Mouse (Mus musculus) cerebellum, adult 9-10 months (tissue): ENCODE measurements around the gene Arpp21.

Experiments used
- DNase-seq: peaks from one replicate; pipeline ENCODE4 v3.0.0; 2022

Arpp21 gene

DNA sequence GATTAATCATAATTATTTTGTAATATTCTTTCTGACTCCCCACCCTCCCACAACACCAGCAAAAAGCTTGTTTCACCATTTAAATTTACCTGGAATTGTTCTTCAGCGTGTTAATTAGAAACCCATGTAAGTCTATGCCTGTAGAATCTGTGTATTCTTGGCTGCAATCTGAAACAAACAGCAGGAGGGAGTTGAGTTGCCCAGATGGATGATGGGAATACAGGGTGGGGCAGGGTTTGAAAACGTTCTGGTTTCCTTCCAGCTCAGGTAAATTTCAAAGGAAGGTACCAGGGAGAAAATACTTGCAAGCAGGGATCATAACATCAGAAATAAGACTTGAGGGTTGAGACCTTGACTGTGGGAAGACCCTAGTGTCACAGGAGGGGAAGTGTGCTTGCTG lies 58.2 kb downstream of the Arpp21 start:
- DNase-seq = no peak

- DNase-seq = no peak
Measured at GRCm38 (mm10) chr9:112176317-112176716, 59.4 kb downstream of the Arpp21 start.

DNA sequence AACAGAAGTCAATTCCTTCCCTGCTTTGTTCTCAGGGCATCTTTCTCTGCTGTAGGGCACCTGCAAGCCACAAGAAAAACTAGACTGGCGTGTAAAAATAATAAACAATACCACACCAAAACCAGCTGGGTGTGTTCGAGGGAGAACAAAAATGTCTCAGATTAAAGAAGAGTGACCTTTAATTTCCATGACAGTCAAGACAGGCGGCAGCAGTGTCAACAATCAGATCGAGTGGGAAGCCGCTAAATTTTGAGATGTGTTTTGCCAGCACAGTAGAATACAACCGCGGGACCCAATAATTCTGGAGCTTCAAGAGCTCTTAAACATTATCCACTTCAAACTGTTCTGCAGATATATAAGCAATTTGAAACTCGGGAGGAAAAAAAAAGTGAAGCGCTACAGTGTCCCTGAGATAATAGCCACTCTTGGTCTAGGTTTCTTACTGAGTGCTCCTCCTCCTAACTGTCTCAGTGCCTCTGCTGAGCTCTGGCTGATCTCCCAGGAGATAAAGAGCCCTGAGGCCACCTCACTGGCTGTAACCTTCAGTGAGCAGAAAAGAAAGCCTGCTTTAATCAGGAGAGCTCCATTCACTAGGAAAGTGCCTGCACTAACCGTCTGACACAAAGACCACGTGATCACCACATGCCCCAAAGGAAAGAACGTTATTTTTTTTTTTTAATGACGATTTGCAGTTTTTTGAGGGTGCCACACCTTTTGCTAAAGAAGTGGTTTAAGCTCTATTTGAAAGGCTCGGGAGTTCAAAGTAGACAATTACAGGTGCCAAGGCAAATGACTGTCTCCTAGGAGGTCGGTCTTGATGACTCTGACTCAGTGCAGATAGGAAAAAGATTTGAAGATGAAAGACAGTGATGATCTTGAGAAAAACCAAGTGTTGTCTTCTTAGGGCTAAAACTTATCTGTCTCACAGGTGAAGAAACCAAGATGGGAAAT lies 61.1 kb downstream of the Arpp21 start:
- peak; percentile 54 for DNase-seq

DNA sequence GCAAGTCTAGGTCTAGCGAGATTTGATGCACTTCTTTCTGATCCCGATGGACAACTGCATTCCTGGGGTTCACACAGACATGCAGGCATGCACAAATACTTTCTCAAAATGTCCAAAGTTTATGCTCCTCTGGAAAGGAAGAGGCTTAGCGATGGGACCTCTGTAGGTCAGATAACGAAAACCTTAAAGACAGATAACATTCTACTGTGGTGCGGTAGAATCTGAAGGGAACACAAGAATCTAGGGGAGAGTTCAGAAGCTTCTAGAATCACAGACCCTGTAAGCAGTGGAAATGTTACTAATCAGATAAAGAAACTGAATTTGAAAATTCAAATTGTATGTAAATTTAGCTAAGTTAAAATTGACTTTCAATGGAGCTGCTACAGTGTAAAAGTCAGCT lies 62.0 kb downstream of the Arpp21 start:
- no peak for DNase-seq

GRCm38 (mm10) chr9:112164677-112165076 lies 71.1 kb downstream of the Arpp21 start:
- DNase-seq = no peak

- DNase-seq = no peak
Measured at GRCm38 (mm10) chr9:112160981-112161380, 74.8 kb downstream of the Arpp21 start.

DNA sequence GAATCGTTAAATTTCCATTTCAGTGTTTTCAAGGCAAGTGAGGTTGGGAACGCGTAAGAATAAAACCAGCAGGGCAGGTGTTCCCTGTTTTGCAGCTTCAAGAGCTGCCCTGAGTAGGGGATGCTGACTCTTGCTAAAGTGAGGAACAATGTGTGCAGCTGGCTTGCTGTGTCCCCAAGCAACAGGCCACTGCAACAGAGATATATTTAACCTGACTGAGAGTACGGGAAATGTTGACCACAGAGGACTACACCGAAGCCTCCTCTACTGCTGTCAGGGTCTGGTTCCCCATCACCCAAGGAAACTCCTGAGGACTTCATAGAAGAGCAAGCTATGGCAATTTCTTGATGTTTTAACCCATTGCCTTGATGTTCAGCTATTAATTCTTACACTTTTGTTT lies 81.8 kb downstream of the Arpp21 start:
- DNase-seq = no peak

DNA sequence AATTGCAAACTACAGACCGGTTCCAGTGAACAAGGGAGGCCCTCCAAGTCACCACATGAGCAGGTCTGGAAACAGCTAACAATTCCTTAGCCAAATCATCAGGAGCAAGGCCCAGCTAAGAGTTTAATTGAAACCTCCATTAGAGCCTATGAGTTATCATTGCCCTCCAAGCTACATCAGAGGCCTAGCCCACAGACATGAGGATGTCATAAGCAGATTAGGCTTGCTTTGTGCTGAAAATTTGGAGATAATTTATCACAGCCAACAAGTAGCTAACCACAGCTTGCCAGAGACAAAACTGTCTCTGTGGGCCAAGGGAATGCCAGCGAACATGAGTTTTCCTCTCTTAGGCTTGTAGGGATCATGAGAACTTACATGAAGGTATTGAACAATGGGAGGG lies 83.0 kb downstream of the Arpp21 start:
- no peak for DNase-seq

DNA sequence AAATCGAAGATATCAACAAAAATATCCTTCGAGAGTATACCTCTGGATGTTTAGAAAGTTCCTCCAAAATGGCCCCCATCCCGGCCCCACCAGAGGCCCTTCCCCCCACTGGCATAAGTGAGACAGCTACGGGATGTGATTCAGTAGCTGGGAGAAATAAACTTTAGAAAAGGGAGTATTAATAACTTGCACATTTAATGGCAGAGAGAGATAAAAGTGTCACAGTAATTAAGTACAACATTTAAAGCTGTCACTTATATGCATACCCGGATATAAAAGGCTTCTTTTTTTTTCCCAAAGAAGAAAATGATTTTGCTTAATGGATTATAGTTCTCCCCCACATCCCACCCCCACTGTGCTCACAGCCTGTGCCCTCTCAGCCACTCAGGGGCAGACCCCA lies 84.6 kb downstream of the Arpp21 start:
- no peak for DNase-seq

DNA sequence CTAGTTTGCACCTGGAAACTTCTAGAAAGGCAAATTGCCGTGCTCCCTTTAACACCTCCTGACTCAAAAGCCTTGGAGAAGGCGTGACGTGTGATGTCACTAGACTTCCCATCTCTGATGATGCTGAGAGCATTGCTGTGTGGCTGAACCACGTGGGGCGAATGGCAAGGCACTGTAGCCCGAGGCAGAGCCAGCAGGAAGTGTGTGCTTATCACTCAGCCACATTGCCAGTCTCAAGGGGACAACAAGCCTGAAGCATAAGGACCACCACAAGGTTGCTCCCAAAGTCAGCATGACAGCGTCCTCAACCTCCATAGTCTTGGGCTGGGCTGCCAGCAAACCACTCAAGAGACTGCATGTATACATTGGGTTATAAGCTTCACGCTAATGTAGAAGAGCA lies 95.1 kb downstream of the Arpp21 start:
- no peak for DNase-seq

DNA sequence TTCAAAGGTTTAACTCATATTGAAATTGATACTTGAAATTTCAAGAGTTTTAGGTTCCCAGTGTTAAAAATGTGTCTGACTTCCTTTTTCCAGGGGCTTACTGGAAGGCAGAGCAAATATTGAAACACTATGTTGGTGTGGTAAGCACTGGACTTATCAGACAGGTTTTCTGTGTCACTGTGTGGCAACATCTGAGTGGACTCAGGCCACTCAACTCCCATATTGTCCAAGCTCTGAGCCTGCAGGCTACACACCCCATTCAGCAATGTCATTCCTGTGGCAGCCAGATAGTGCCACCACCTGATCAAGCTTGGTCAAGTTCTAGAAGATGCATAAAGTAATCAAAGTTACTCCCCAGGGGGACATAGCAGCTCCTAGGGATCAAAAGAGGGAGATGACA lies 97.9 kb downstream of the Arpp21 start:
- no peak for DNase-seq

DNA sequence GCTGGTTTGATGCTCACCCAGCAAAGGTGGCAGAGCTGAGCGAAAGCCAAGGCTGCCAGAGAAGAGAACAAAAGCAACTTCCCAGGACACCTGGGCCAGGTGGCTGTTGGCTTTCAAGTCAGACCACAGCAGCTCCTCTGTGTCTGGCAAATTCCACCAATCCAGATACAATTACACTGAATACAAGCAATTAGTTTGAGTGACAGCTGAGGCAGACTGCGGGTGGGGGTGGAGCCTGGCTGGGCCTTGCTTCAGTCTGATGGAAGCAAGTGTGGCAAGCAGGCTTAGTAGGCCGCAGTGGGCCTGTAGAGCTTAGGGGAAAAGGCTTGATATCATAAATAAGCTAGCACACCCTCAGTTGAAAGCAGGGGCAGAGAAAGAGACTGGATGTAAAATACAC lies 104.9 kb downstream of the Arpp21 start:
- DNase-seq = no peak

GRCm38 (mm10) chr9:112124667-112125066 lies 111.1 kb downstream of the Arpp21 start:
- DNase-seq = no peak

DNA sequence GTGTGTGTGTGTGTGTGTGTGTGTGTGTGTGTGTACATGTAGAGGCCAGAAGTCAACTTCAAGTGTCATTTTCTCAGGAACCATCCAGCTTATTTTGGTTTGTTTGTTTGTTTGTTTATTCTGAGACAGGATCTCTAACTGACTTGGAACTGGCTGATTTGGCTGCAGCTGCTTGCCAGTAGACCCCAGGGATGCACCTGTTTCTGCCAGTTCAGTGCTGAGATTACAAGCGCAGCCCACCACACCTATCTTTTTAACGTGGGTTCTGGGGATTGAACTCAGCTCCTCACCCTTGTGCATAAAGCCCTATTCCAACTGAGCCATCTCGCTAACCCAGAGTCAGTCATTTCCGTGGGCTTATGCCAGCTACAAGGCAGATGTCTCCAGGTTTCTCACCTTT lies 111.6 kb downstream of the Arpp21 start:
- DNase-seq = no peak

DNA sequence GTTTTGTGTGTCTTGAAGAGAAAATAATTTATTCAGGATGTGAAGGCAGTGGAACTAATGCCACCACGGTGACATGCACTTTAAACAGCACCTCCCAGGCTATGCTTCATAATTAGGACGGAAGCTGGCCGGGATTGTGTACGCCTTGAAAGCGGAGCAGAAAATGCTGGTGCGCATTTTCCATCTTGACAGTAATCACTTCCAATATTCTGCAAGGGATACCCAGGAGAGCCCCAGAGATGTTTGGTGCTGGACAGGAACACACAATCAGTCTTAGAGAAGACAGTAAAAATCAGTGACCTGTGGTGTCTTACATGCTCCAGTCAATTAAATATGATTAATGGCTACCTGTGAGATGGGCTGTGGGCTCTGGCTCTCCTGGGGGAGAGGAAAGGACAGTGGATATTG lies 112.3 kb downstream of the Arpp21 start:
- no peak for DNase-seq

DNA sequence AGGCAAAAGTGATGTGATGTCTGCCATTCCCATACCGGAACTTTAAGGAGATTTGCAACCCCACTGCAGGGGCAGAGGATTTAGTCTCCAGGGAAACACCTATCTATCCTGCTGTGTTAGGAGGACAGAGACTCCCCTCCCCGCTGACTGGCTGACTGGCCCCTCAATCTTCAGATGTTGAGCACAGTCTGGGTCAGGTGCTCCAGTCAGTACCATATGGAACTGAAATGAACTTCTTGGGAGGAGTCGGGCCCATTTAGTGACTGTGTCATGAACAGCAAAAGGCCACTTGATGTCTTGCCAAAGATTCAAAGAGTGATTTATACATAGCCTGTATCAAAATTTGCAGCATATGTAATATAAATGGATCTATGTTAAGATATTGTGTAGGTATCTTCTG lies 116.2 kb downstream of the Arpp21 start:
- DNase-seq = peak; percentile 58

DNA sequence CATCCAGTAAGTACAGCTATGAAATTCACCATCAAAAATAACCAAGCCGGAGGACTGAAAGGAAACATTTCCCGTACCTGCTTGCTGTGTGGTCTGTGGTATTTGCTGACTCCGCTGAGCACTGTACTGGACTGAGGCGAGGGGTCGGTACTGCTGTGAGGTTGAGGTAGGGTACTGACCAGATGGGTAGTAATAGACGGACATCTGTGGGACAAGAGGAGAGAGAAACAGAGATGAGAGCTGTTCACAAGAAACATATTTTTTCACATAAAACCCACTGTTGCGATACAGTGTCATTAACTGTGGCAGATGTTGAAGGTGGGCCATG lies 116.7 kb downstream of the Arpp21 start:
- DNase-seq = no peak

GRCm38 (mm10) chr9:112118411-112119105 lies 117.2 kb downstream of the Arpp21 start:
- peak; percentile 85 for DNase-seq

DNA sequence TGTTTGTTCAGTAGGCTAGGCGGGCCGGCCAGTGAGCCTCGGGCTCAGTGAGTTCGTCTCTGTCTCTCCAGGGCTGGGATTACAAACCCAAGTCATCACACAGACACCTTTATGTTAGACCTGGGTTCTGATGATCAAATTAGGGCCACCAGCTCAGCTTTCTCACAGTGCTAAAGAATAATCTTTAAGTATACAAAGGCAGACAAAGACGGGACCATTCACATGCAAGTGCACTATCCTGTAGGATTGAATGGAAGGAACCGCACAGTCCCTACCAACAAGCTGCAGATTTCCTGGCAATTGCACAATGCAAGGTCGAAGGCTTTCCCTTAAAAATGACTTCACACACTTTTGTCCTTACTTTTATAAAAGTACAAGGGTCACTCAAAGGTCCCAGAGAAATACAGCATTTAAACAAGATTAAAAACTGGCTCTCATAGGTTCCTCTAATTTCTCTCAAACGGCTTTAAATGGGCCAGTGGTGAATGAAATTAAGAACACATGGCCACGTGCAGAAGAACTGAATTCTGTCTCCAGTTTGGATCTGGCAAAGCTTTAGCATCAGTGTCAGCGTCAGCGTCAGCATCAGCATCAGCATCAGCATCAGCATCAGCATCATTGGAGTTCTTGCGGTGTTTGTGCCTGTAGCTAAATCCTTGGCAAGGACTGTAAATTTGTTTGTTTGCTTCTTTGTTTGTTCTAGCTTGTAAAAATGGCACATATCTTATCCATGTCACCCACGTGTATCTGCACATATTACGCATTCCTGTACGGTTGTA lies 117.9 kb downstream of the Arpp21 start:
- no peak for DNase-seq

DNA sequence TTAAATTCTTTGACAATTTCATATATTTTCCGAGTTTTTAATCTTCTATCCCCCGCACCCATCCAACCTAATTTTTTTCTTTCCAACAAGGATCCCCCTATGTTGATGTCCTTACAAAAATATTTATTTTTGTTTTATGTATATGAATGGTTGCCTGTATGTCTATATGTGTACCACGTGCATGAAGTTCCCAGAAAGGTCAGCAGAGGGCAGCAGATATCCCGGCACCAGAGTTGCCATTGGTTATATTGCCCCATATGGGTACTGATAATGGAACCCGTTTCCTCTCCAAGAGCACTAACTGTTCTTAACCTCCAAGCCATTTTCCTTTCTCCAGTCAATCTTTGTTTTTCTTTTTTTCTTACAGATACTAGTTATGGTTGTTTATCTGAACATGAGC lies 124.1 kb downstream of the Arpp21 start:
- no peak for DNase-seq

GRCm38 (mm10) chr9:112102852-112103192 lies 132.9 kb downstream of the Arpp21 start:
- DNase-seq = no peak

DNA sequence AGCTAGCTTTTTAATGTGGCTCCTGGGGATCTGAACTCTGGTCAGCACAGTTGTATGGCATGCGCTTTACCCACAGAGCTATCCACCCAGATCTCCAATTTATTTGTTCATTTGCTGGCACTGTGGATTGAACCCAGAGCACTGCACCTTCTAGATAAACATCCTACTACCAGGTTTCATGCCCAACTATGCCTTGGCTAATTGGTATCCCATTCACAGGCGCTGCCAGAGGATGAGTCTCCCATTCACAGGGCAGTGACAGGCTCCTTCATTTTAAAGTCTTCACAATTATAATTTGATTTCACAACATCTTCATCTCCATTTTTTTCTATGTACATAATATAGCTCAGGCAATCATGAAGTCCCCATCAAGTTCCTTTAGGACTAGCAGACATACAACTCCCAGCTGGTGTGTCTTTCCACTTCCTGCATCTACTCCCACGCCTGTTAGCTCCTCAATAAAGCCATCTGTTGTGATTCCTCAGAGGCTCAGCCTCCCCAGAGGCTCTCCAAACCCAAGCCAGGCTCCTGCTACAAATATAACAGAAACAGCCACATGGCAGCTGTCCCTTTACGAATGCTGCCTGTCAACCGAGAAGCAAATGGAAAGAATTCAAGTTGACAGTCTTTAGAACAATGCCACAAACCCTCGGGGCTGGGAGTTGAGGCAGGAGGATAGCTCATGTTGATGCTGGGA lies 133.4 kb downstream of the Arpp21 start:
- DNase-seq = peak; percentile 91
